Mouse (Mus musculus) retina, postnatal 7 days (tissue): ENCODE data around the gene Zfp518a.

Source experiments
- DNase-seq: peaks from one replicate; pipeline ENCODE4 v3.0.0-alpha.2; 2012; ENCODE audit warnings: low read depth, low spot score

Gene Zfp518a

DNA sequence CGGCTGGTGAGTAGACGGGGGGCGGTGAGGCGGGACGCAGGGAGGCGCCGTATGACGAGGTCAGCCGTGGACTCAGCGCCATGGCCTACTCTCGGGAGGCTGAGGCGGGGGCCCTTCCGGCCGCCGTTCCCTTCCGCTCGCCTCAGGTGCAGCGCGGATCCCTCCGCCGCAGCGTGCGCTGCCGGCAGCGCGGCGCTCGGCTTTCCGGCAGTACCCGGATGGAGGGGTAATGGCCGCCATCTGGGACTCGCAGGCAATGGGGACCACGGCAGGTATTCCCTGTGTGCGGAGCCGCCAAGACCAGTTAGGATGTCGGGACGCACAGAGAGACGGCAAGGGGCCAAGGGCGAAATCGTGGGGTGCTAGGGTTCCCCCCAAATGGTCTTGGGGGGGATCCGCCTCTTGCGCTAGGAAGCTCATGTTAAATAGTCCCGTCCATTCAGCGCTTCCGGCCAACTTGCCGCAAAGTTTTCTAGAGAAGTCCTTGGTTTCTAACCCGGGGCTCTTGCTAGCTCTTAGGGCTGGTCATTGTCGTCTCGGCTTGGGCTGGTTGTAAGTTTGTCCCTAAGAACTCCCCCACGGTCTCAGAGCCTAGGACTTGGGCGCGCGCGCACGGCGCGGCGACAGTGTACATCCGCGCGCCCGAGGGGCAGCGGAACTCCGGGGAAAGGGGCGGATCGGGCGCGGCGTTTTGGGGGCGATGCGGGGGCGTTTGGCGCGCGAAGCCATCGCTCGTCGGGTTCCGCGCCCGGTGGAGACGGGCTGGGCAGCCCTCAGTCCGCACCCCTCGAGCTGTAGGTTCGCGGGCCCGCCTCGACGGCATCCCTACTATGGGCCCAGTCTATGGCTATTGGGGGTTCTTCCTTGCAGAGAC, at the start of gene Zfp518a:
TSS of gene Zfp518a (plus strand) at position 187 of the 874 bp plus-strand sequence.
- DNase-seq = peak; percentile 91

DNA sequence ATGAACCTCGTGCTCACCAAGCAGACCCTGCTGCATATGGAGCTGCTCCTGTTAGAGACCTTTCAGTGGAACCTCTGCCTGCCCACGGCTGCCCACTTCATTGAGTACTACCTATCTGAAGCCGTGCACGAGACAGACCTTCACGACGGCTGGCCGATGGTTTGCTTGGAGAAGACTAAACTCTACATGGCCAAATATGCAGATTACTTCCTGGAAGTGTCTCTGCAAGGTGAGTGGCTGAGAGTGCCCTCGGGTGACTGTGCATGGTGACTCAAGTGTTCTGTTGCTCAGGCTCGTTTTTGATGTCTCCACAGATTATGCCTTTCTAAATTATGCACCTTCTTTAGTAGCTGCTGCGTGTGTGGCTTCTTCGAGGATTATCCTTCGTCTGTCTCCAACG, 49.8 kb upstream of the Zfp518a start:
- no peak for DNase-seq

DNA sequence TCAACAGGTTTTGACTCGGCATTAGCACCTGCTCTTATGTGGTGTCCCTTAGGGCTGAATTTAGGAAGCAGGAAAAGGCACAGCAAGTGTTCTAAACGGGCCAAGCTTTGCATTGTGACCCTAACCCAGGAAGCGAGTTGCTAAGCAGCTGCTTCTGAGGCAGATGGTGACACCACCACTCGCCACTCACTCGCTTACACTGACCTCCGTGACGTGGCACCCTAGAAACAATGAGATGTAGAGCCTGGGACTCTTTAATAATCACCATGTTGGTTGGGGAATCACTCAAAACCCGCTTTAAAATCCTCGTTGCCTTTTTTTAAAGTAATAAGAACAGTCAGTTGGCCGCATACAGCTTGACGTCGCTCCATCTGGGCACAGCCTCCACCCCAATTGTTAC, 45.1 kb upstream of the Zfp518a start:
- no peak for DNase-seq

DNA sequence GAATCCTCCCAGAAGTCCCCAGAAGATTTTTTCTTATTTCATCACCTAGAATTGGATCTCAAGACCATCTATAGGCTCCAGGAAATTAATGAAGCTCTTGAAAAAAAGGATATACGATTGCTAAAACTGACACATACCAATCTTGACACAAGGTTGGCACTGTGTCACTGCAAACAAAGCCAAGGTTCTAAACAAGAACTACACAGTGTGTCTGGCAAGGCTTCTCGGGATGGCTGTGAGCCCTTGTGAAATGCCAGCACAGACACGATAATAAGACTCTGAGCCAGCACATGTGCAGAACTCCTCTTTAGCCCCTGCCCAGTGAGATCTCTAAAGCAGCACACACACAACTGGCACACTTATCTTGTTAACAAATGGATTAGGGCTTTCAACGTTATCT, 35.0 kb upstream of the Zfp518a start:
- no peak for DNase-seq

DNA sequence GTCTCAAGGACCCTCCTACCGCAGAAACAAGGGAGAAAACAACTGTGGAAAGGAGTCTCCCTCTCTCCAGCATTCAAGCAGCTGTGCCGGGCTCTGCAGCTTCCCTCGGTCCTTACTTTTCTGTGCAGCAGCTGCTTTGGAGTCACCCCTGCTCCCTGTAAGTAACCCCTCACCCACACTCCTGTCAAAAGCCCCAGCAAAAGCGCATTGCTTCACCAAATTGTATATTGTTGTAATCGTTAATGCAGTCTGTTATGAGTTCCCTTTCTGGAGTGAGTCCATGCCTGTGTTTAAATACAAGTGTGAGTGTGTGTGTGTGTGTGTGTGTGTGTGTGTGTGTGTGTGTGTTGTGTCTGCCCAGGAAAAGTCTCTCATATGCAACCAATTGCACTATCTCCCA, 26.2 kb upstream of the Zfp518a start:
- no peak for DNase-seq

DNA sequence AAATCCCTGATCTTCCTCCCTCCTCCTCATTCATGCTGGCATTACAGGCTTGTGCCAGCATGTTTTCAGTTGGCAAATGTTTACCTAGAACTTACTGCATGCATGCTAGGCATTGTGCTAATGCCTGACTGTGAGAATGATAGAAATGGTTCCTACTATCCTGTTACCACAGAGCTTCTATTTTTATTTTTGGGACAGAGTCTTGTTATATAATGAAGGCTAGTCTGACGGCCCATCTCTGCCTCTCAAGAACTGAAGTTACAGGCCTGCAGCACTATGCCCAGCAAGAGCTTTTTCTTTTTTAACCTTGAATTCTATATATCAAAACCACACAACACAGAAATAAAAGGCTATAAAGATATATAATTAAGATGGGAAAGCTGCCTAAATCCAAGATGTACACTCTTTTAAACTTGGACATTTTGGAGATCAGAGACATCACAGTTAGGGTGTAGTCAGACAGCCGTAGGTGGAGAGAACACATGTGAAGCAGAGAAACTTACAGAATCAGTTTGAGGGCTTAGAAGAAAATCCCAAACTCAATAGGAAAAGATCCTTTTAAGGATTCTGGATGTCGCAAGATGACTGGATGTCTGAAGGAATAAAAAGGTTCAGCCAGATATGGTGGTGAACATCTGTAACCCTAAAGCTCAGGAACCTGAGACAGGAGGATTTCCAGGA, 24.9 kb upstream of the Zfp518a start:
- no peak for DNase-seq

DNA sequence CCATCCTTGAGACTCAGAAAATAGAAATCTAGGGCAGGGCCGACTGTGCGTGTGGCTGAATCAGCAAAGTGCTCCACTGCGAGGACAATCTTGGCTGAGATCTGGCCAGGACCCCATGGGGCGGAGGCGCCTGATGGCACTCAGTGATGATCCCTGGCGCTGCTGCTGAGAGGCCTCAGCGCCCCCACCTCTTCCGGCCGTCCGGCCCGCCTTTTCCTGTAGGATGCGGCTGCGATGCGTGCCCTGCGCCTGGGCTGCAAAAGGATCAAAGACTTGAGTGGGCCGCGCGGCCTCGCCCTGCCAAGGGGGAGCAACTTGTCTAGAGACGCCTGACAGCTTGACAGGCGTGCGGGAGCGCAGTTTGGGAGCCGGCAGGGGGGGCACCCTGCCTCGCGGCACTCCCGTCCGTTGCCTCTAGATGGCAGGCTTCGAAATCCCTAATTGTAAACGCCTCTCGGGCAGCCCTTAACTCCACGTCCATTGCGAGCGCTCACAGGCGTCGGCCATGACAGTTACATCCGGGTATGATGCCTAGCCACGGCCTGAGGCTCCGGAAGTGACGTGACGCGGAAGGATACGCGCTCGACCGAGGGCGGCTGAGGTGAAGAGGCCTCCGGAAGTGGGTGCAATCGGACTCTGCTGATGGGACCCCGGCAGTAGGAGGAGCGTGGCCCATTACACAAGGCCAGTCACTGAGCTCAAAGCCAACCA, 21.4 kb upstream of the Zfp518a start:
- peak; percentile 98 for DNase-seq

DNA sequence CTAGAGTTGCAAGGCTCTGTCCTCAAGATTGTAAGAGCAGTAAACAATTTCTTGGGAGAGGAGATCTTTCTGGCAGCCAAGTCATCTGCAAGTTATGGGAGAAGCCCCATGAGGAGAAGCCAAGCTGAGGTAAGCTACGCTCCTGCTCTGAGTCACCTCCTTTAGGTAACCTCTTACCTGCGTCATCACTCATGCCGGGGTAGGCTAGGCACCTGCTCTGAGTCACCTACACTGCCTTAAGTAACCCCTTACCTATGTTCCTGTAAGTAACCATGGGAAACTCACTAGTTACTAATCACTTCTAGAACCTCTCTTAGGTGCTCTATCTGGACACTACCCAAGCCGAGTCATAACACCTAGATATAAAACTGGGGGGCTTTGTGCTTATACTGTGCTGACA, 12.8 kb upstream of the Zfp518a start:
- DNase-seq = no peak

DNA sequence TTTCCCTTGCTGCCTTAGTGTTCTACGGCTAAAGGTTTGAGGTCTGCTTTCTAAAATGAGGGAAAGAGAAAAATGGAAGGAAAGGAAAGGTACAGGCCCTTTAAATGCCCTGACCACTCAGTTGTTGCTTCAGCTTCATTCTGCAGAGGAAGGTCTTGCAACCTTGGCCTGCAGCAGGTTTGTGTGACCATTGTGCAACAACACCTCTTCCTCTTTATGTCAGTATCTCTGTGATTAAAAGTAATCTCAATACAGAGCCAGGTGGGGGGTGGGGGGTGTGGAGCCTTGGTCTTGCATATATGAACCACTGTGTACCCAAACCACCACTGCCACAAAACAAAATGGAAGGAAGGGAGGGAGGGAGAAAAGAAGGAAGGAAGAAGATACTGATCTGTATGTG, 5.6 kb upstream of the Zfp518a start:
- DNase-seq = no peak

DNA sequence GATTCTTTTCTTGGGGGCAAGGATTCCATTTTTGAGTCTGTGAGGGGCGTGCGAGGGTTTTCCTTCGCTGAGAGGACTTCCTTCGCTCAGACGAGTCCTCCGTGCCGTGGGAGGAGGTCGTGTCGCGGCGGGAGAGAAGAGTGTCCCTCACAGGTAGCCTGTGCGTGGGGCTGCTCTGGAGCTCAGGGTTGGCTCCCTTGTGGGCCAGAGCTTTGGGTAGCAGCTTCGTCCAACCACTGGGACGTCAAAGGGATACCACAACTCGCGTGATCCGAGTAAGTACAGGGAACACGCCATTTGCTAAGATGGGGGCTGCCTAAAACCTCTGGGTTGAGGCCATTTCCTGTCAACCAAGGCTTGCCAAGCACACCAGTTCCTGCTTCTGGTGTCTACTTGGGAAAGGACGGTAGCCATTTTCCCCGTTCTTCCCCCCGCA, 416 bp upstream of the Zfp518a start:
- DNase-seq = peak; percentile 4

DNA sequence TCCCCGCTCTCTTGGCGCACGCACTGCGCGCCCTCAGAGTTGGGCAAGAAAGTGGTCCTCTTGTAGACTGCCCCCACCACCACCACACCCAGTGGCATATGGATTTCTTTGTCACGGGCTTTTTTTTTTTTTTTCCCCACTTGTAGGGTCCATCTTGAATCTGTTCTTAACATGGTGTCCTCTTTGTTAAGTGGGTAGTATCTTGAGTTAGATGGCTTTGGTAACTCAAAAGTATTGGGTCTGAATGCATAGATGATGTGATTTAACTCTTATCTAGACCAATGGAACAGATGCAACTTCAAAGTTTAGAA, 843 bp downstream of the Zfp518a start:
- DNase-seq = no peak

DNA sequence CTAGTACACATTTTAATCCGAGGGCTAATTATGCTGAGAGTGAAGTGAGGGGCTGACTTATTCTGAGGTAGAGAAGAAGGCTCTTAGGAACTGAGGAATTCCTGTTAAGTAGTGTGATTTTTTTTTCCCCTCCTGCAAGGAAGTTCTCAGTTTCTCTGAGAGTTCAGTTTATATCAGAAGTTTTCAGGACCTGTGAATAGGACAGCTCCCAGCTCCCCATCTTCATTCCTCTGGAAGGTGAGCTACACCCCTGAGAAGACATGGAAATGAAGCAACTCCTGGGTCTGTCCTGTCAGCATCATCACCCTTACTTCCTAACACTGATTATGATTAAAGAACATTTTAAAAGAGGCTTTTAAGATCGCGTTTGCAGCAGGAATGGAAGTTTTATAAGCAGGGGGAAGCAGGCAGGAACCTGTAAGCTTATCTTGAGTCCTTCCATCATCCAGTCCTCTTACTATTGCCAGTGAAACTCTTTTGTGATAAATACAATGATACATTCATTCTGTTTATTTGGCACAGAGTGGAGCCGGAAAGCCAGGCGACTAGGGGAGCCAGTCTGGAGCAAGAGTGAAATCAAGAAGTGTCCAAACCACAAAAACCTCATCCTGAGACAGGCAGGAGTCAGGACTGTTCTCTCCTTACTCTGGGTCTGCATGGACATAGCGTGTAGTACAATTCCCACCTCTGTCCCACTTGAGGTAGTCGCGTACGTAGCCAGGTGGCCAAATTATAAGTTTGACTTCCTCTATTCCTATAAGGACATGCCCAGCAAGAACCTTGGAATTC, 37.3 kb downstream of the Zfp518a start:
- DNase-seq = no peak

DNA sequence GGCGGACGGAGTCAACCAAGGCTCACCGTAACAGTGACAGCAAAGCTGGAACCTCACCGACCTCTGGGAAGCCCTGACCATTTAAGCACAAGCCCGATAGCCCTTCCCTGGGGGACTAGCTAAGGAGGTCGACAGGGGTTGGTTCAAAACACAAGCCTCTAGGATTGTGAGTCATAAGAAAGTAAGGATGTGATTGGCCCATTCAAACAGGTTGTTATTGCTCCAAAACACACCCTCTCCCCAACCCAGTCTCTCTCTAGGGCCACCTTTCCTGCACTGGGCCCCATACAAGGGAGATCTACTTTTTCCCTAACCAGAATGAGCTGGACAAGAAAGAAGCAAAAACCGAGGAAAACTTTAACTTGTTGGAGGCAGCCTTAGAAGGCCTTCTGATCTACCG, 40.9 kb downstream of the Zfp518a start:
- no peak for DNase-seq

DNA sequence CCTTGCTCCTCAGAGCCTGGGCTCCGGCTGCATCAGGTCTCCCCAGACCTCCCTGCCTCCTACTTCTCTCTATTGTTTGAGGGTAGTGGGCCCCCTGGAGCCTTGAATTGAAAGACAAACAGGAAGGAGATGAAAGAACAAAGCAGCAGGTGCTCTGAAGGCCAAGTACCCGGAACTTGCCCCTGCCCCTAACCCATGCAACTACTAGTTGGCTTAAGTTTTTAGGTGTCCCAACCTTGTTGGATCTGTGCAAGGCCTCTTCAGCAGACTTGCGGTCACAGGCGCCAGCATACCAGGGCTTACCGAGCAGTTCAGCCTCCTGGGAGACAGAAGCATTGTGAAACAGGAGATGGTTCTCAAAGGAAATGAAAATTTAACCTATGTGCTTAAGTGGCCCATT, 41.5 kb downstream of the Zfp518a start:
- no peak for DNase-seq

DNA sequence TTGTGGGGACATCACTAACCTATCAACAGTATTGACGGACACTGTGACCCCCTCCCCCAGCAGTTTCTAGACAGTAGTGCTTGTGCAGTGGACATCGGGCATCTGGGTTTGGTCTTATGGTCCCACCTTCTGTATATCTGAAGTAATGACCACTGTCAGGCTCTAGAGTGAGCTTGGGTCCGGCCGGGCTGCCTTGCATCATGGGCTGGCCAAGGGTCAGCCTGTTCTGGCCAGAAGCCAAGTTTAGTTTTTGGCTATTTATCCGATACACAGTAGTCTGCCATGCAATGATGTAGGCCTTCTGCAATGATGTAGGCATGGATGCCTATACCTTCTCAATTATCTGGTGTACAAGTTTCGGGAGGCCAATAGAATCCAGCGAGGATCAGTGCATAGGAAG, 49.0 kb downstream of the Zfp518a start:
- no peak for DNase-seq

DNA sequence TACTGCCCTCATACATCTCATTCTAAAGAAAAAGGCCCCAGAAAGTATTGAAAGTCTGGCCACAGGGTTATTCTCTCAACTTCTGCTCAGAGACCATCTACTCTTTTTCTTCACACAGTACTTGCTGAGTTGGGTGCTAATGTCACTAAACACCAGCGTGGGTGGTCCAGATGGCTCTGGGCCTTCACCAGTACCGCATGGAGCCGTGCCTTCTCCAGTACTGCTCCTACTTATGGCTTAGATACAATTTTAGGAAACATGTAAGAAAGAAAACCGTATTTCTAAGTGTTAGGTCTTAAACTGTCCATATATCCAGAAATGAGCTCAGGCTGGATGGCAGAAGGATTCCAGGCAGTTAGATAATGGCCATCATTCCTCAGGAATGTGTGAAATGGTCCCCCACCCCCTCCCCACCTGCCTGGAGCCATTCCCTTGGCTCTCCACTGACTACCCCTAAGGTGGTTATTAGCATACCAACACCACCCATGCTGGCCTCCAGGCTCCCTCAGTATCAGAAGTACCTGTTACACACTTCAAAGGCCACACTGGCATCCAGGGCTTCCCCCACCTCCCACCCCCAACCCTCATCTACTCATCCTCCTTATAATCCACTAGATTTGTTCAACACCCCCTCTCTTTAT, 52.6 kb downstream of the Zfp518a start:
- DNase-seq = no peak

DNA sequence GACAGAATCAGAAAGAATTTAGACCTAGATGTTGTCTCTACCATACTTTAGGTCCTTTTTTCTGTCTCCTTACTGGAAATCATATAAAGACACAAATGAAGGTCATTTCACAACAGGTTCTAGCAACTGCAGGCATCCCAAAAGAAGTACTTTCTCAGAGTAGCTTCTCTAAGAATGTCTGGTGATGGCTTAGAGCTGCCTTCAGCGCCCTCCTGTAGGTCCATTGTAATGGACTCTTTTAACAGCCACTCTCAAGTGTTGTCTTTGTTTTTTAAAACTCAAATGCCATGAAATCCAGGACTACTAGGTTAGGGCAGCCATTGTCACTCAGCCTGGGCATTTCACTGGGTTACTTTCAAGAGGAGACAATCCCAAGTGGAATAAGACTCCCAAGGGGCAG, 64.5 kb downstream of the Zfp518a start:
- DNase-seq = no peak

DNA sequence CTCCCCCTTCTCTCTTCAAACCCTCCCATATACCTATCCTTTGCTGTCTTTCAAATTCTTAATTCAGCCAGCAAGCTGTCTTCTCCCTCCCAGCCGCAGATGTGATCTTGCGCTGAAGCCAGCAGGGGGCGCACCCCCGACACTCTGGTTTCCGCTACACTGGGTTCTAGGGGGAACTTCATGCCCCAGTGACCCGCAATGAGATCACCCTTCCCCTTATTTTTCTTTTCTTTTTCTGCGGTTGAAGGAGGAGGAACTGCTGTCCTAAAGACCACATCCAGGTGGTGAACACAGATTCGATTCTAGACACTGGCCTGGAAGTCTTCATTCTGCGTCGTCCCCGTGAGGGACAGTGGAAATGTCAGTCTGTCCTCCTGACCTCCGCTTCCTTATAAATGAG, 68.5 kb downstream of the Zfp518a start:
- no peak for DNase-seq

DNA sequence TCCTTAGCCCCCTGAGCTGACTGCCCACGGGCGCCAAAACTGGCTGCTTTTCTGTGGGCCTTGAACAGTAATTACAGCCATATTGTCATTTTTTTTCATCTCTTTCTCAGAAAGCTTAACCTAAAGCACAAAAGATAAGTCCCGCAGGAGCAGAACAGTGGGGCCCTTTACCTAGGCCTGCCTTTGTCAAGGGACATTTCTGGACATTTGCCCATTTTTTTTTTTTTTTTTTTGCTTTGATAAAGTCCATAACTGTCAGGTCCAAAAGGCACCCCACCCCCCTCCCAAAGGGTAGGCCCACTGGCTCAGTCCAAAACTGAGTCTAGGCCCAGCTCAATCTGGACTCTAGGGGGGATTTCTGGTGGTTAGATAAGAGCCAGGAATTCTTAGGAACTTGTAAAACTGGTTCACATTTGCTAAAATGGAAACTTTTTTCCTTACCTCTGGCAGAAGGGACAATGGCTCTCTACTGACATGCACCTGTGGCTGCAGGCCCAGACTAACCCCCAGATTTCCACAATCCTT, 69.9 kb downstream of the Zfp518a start:
- no peak for DNase-seq

DNA sequence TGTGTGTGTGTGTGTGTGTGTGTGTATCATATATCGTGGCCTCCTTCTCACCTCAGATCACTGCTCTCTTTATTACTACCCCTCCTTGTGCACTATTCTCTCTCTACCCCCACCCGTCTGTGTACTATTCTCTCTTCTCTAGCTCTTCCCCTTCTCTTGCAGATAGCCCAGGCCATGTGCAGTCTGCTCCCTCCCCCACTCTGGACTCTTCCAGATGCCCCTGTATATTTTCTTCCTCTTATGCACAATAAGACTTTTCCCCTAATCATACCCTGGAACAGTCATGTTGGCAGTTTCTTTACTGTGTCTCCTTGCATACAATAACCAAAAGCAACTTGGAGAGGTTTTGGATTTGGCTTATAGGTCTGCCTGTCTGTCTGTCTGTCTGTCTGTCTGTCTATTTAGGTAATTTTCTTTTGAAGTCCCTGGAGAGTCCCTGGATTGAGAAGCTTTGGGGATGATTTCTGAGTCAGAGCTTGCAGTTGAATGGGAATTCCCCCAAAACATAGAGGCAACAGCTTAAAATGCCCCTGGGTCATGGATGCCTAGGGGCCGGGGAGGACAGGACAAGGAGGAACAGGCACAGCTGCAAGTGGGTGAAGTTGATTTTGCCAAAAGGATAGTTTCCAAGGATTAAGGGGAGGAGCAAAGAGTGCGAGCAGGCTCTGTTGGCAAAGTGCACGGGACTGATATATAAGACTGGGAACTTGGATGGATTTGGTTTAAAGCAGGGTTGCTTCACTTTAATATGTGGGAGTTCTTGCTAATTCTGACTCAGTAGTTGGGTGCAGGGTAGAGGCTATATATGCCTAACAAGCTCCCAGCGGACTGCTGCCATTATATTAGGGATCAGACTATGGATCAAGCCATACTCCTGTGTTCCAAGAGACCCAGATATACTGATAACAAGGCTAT, 70.7 kb downstream of the Zfp518a start:
- DNase-seq = no peak
